Mouse (Mus musculus) cerebellum, adult (tissue): ENCODE measurements around the gene Suco.

Experiments
- ATAC-seq: cut with Nextera tagmentation; 2 replicates; pipeline ENCODE4 v1.9.2; 2017; ENCODE audit warnings: mild to moderate bottlenecking, moderate library complexity, mixed read lengths; ENCODE audit not compliant: insufficient number of reproducible peaks, low FRiP score, low TSS enrichment

Suco gene

GRCm38 (mm10) chr1:161792687-161792969 is 83.9 kb downstream of the Suco start:
- ATAC-seq, result no peak

- no peak for ATAC-seq
These were observed 84.4 kb downstream of the Suco start for GRCm38 (mm10) chr1:161791854-161792686.

GRCm38 (mm10) chr1:161788339-161788738 is 88.1 kb downstream of the Suco start, which contains the start of gene Fasl:
Gene Fasl (minus strand): TSS chr1:161788495.
- no peak for ATAC-seq

GRCm38 (mm10) chr1:161782725-161783124 is 93.8 kb downstream of the Suco start:
- no peak for ATAC-seq

GRCm38 (mm10) chr1:161781594-161781993 is 94.9 kb downstream of the Suco start:
- no peak for ATAC-seq

GRCm38 (mm10) chr1:161779057-161779456 is 97.4 kb downstream of the Suco start:
- no peak for ATAC-seq

- ATAC-seq, result no peak
These were observed 101.3 kb downstream of the Suco start for GRCm38 (mm10) chr1:161775151-161775550.

GRCm38 (mm10) chr1:161771293-161771692 is 105.2 kb downstream of the Suco start:
- no peak for ATAC-seq

- no peak for ATAC-seq
These were observed 107.2 kb downstream of the Suco start for GRCm38 (mm10) chr1:161769329-161769728.

- no peak for ATAC-seq
These were observed 109.4 kb downstream of the Suco start for GRCm38 (mm10) chr1:161767101-161767524.

- ATAC-seq, result no peak
These were observed 109.8 kb downstream of the Suco start for GRCm38 (mm10) chr1:161766656-161767055.
